Mouse (Mus musculus) E14TG2a.4 (cell line): ENCODE measurements around the gene Trip6.

Experiments
- CTCF ChIP-seq: conservative IDR thresholded peaks from 2 replicates; pipeline ENCODE4 v1.5.1; 2014; ENCODE audit warnings: low read length
- NANOG ChIP-seq: IDR thresholded peaks from 2 replicates; pipeline ENCODE4 v1.6.1; 2014; ENCODE audit warnings: borderline replicate concordance, low read length, mixed read lengths
- POU5F1 ChIP-seq: IDR thresholded peaks from 2 replicates; pipeline ENCODE4 v1.6.1; 2014; ENCODE audit warnings: low read length, borderline replicate concordance

- TF ChIP-seq CTCF (no peak), NANOG (no peak), POU5F1 (no peak)
Measured at GRCm38 (mm10) chr5:137350205-137351057, 36.2 kb upstream of the Trip6 start.
